Comparison of ENCODE assay signal across 24 mouse cellular contexts in the genomic region with DNA sequence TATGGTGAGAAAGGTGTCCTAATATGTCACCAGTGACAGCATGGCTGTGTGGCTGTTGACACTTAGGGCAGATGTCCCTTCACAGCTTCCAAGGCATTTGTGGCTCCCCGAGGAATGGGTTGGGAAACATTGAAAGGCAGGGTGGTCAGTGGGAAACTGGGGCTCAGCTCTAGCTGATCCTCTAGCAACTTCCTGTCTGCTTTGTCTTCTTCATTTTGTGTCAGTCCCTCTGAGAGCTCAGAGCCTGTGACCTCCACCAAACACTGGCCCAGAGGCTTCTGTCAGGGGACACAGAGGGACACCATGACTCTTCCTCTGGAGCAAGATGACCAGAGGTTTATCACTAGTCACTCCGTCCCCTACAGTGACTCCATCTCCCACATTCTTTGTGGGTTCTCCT. TPM values are rescaled to one million over a fixed set of nuclear protein-coding genes. Genes with fewer than 3 reads are reported as not detected.
DNase-seq lines count a peak whose midpoint lies in the region; ATAC-seq and TF ChIP-seq lines count a peak whose summit lies in the region.
"Had no signal": no experiment of that assay in that cellular context is flagged by ENCODE, and none has a peak within 500 bp of the region (broad histone marks: within the 10 kb centered on the region; RNA-seq: fewer than 3 reads in every experiment).

No protein-coding gene starts in this region.

- no peak for TF ChIP-seq POLR2A in cerebellum, adult 2 months (IDR thresholded peaks at IDR 0.05; ENCODE audit: borderline replicate concordance, insufficient read depth, low read length)

- H3K27ac ChIP-seq in cerebellum, adult 2 months (ENCODE audit: insufficient read depth, low read length), result peak overlapping the region; percentile 98
- peak overlapping the region; percentile 35; the same call in 1 of the 2 replicates for H3K27ac ChIP-seq in hindbrain, embryonic 10.5 days
- no peak overlapping the region for H3K27ac ChIP-seq in hindbrain, embryonic 11.5 days (ENCODE audit: low read depth, low read length)
- H3K27ac ChIP-seq in neural tube, embryonic 12.5 days, result no peak overlapping the region
- no peak overlapping the region for H3K27ac ChIP-seq in neural tube, embryonic 15.5 days (replicated peaks)
- H3K27ac ChIP-seq: embryonic facial prominence, embryonic 12.5 days; heart, embryonic 15.5 days; kidney, embryonic 15.5 days; limb, embryonic 10.5 days; liver, embryonic 15.5 days; lung, embryonic 15.5 days had no signal

- no peak overlapping the region for H3K4me2 ChIP-seq in hindbrain, embryonic 11.5 days (replicated peaks; ENCODE audit: low read depth, low read length)
- H3K4me2 ChIP-seq in neural tube, embryonic 12.5 days (replicated peaks), result peak overlapping the region; percentile 66
- H3K4me2 ChIP-seq in neural tube, embryonic 15.5 days, result peak overlapping the region; percentile 80; the same call in 1 of the 2 replicates
- H3K4me2 ChIP-seq: embryonic facial prominence, embryonic 12.5 days; heart, embryonic 15.5 days; liver, embryonic 15.5 days had no signal

- H3K4me3 ChIP-seq in cerebellum, adult 2 months (replicated peaks; ENCODE audit: insufficient read depth, low read depth, low read length), result peak overlapping the region; percentile 77
- H3K4me3 ChIP-seq in hindbrain, embryonic 10.5 days, result no peak overlapping the region
- no peak overlapping the region for H3K4me3 ChIP-seq in hindbrain, embryonic 11.5 days (ENCODE audit: low read depth, low read length)
- no peak overlapping the region for H3K4me3 ChIP-seq in neural tube, embryonic 12.5 days
- H3K4me3 ChIP-seq in neural tube, embryonic 15.5 days (replicated peaks), result no peak overlapping the region
- H3K4me3 ChIP-seq: embryonic facial prominence, embryonic 12.5 days; gastrocnemius, adult 2 months; heart, embryonic 15.5 days; kidney, embryonic 15.5 days; limb, embryonic 10.5 days; liver, embryonic 15.5 days; lung, embryonic 15.5 days had no signal

- H3K9ac ChIP-seq in hindbrain, embryonic 11.5 days (ENCODE audit: low read depth, low read length), result no peak overlapping the region
- no peak overlapping the region for H3K9ac ChIP-seq in neural tube, embryonic 12.5 days
- no peak overlapping the region for H3K9ac ChIP-seq in neural tube, embryonic 15.5 days (replicated peaks)
- H3K9ac ChIP-seq: embryonic facial prominence, embryonic 12.5 days; heart, embryonic 15.5 days; kidney, embryonic 15.5 days; liver, embryonic 15.5 days; lung, embryonic 15.5 days had no signal

- DNase-seq in cerebellum, adult 2 months, result no peak
- DNase-seq in cerebellum, postnatal 25 days, result no peak
- DNase-seq in hindbrain, embryonic 10.5 days (ENCODE audit: low spot score), result no peak
- DNase-seq in hindbrain, embryonic 11.5 days (ENCODE audit: low spot score), result no peak
- DNase-seq in neural tube, embryonic 10.5 days (ENCODE audit: extremely low spot score, low spot score), result no peak
- DNase-seq: adrenal gland, adult 8-10 months; cerebellum, adult 9-11 months; gastrocnemius, adult 2 months; heart, postnatal 4 days; kidney, adult 11 months; kidney, postnatal 36 days; liver; lung, postnatal 36 days; thymus, postnatal 25 days had no signal

- no peak for ATAC-seq in hindbrain, embryonic 11.5 days (ENCODE audit: low FRiP score)
- no peak for ATAC-seq in neural tube, embryonic 12.5 days (ENCODE audit: low FRiP score, low read depth)
- no peak for ATAC-seq in neural tube, embryonic 15.5 days (ENCODE audit: low FRiP score)
- no peak for ATAC-seq in megakaryocyte, adult 5-6 weeks (ENCODE audit: poor library complexity, severe bottlenecking)
- ATAC-seq: activated CD4-positive, CD25-positive, alpha-beta regulatory T cell, adult 4 months had no signal

- TF ChIP-seq CTCF in cerebellum, adult 2 months (IDR thresholded peaks at IDR 0.05; ENCODE audit: borderline replicate concordance, insufficient read depth, low read depth, low read length), result no peak

- H3K9me3 ChIP-seq in hindbrain, embryonic 10.5 days, result no peaks in the 10 kb centered on the region
- no peaks in the 10 kb centered on the region for H3K9me3 ChIP-seq in hindbrain, embryonic 11.5 days (ENCODE audit: control insufficient read depth, low read length)
- H3K9me3 ChIP-seq in neural tube, embryonic 12.5 days, result no peaks in the 10 kb centered on the region
- H3K9me3 ChIP-seq in neural tube, embryonic 15.5 days (replicated peaks), result no peaks in the 10 kb centered on the region
- H3K9me3 ChIP-seq: embryonic facial prominence, embryonic 12.5 days; heart, embryonic 15.5 days; kidney, embryonic 15.5 days; limb, embryonic 10.5 days; liver, embryonic 15.5 days; lung, embryonic 15.5 days had no signal

- 42% methylated on average over 2 of the region's 2 CpGs for WGBS in cerebellum, adult 2 months
- 88% methylated on average over 2 of the region's 2 CpGs for WGBS in hindbrain, embryonic 10.5 days
- 92% methylated on average over 2 of the region's 2 CpGs for WGBS in hindbrain, embryonic 11.5 days
- WGBS in neural tube, embryonic 12.5 days, result 77% methylated on average over 2 of the region's 2 CpGs
- 78% methylated on average over 2 of the region's 2 CpGs for WGBS in neural tube, embryonic 15.5 days

- H3K27me3 ChIP-seq in cerebellum, adult 2 months (ENCODE audit: control insufficient read depth, insufficient read depth, low read length), result no peaks in the 10 kb centered on the region
- peaks cover 44% of the 10 kb centered on the region for H3K27me3 ChIP-seq in hindbrain, embryonic 10.5 days (ENCODE audit: insufficient read depth, poor library complexity, severe bottlenecking)
- H3K27me3 ChIP-seq in hindbrain, embryonic 11.5 days (ENCODE audit: control insufficient read depth, insufficient read depth, low read length), result no peaks in the 10 kb centered on the region
- H3K27me3 ChIP-seq in neural tube, embryonic 12.5 days (replicated peaks), result no peaks in the 10 kb centered on the region
- no peaks in the 10 kb centered on the region for H3K27me3 ChIP-seq in neural tube, embryonic 15.5 days (replicated peaks)
- H3K27me3 ChIP-seq: lung, embryonic 15.5 days had no signal

- H3K36me3 ChIP-seq in hindbrain, embryonic 10.5 days, result no peaks in the 10 kb centered on the region
- H3K36me3 ChIP-seq in hindbrain, embryonic 11.5 days (ENCODE audit: control insufficient read depth, insufficient read depth, low read length), result no peaks in the 10 kb centered on the region
- no peaks in the 10 kb centered on the region for H3K36me3 ChIP-seq in neural tube, embryonic 12.5 days
- no peaks in the 10 kb centered on the region for H3K36me3 ChIP-seq in neural tube, embryonic 15.5 days
- H3K36me3 ChIP-seq: embryonic facial prominence, embryonic 12.5 days; heart, embryonic 15.5 days; kidney, embryonic 15.5 days; limb, embryonic 10.5 days; liver, embryonic 15.5 days; lung, embryonic 15.5 days had no signal

- peaks cover 59% of the 10 kb centered on the region for H3K4me1 ChIP-seq in cerebellum, adult 2 months (ENCODE audit: control insufficient read depth, insufficient read depth, low read length)
- peaks cover 88% of the 10 kb centered on the region for H3K4me1 ChIP-seq in hindbrain, embryonic 10.5 days (replicated peaks)
- H3K4me1 ChIP-seq in hindbrain, embryonic 11.5 days (replicated peaks; ENCODE audit: control insufficient read depth, insufficient read depth, low read length), result peaks cover 26% of the 10 kb centered on the region
- peaks cover 84% of the 10 kb centered on the region for H3K4me1 ChIP-seq in neural tube, embryonic 12.5 days
- H3K4me1 ChIP-seq in neural tube, embryonic 15.5 days, result peaks cover 80% of the 10 kb centered on the region

RNA-seq across cellular contexts. Expression of a gene that starts 2.7 kb away (rescaled TPM):
- 210 and 244 TPM in 2 replicates for polyA plus RNA-seq in cerebellum, adult 2 months (2012; rRNA removed)
- 17.5 and 30.7 TPM in 2 replicates for polyA plus RNA-seq in hindbrain, embryonic 10.5 days (2016; fragmentation: Nextera tagmentation; extraction: Ambion mirVana)
- polyA plus RNA-seq in hindbrain, embryonic 11.5 days (2014; fragmentation: Nextera tagmentation; extraction: Ambion mirVana), result 19.5 and 20.5 TPM in 2 replicates
- 41.6 and 45.1 TPM in 2 replicates for polyA plus RNA-seq in neural tube, embryonic 12.5 days (2016; fragmentation: Nextera tagmentation; extraction: Ambion mirVana)
- polyA plus RNA-seq in neural tube, embryonic 15.5 days (2015; fragmentation: Nextera tagmentation; extraction: Ambion mirVana), result 34.3 and 38.2 TPM in 2 replicates
- total RNA-seq in megakaryocyte, adult 5-6 weeks (2015), result 0.11 and 0.18 TPM in 2 replicates
- 0.22 TPM in 1 of 2 replicates, not detected in the other for total RNA-seq in megakaryocyte, adult 5-6 weeks (2017)

Comparison
In these comparisons a context has a peak if more than half of its experiments do, and no peak if none do; other contexts are left out.
1. H3K27ac ChIP-seq: peak in cerebellum, adult 2 months (single experiment) and hindbrain, embryonic 10.5 days (single experiment); none in hindbrain, embryonic 11.5 days (single experiment), neural tube, embryonic 12.5 days (single experiment) and neural tube, embryonic 15.5 days (single experiment).